Mouse (Mus musculus) spleen, postnatal 4 days (tissue): Measurements from ENCODE around the gene Olfr768.
"Not testable (repeated sequence)": the region's sequence is repeated elsewhere in the genome, so short reads cannot be mapped to it uniquely, and the experiment has no call there.

ENCODE experiments used
- DNase-seq, 2 experiments: peaks; one replicate each; pipeline ENCODE4 v3.0.0; 2022; ENCODE audit warnings: low spot score in 2 of 2

Olfr768 gene

GRCm38 (mm10) chr10:129099275-129099674 is at the start of gene Olfr768:
TSS of gene Olfr768 (minus strand) at chr10:129099375.
- DNase-seq = no peak

GRCm38 (mm10) chr10:129138898-129139297 is 39.7 kb upstream of the Olfr768 start, which contains the start of gene Olfr770:
TSS of gene Olfr770 (minus strand) at chr10:129138998.
- no peak for DNase-seq

DNA sequence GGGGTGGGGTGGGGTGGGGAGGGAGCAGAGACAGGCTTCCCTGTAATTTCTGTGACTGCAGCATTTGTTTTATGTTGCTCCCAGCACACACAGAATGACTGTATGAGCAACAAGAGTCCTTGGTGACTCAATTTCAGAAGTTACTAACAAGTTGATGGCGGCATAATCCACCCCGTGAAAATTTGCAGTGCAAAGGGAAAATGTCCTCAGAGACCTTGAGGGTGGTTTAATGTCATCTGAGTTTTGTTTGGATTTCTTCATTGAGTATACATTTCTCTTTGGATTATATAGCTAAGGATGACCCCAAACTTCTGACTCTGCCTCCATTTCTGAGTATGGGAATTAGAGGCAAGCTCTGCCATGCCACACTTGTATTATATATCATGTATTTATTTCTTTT is 18.6 kb upstream of the Olfr768 start, which contains the start of gene Olfr769:
Gene Olfr769 (minus strand): TSS at position 101 of the 400 bp plus-strand sequence.
- DNase-seq = no peak

DNA sequence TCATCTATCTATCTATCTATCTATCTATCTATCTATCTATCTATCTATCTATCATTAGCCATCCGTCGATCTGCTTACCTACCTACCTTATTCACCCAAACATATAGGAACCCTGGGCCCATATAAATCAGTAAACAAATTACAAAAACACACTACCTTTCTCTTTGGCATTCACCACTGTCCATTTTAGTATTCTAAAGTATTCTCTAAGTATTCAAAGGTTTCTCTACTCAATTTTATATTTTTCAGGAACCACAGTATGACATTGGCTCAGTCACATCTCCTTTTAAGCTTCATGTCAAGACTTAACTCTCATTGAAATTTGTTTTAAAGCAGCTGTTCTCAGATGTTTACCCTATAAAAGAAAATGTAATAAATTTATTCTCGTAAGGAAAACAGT is 16.0 kb upstream of the Olfr768 start:
- DNase-seq = no peak

- DNase-seq = no peak
These were observed 2.1 kb upstream of the Olfr768 start for GRCm38 (mm10) chr10:129101231-129101630.

- DNase-seq = not testable (repeated sequence)
These were observed 16.4 kb downstream of the Olfr768 start, which contains the start of gene Olfr767 for GRCm38 (mm10) chr10:129082810-129083209. TSS of gene Olfr767 (minus strand) at chr10:129082910.

DNA sequence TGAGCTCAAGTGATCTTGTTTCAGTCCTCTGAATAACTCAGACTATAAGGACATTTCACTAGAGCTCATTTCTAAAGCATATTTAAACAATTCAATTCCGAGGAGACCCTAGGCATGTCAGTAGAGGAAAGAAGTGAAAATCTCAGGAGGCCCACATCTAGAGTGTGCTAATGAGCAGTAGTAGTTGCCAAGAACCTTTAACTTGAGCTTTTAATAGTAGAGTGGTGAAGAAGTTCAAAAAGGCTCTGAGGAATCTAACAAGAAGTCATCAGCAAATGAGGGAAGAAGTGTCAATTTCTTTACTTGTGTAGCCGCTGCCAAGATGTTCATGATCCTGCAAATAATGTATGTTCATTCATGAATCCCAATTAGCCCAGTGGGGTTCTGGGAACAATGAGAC is 30.3 kb downstream of the Olfr768 start, which contains the start of gene Olfr766-ps1:
Gene Olfr766-ps1 (minus strand): TSS at position 101 of the 400 bp plus-strand sequence.
- no peak for DNase-seq

DNA sequence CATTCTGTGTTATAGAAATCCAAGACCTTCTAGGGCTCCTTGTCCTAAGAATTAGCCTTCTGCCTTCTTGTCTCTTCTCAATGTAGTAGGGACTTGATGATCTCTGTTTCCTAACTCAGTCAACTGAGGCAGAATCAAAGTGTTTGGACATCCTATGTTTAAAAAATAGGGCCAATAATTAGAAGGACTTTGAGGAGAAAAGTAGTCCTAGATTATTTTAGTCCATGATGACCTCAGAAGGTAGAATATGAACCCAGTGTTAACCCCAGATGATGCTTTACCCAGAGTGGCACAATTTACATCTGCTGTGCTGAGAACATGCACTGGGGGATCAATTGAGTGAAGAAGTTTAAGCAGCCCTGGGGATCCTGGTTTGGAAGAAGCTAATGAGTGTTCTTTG is 49.3 kb downstream of the Olfr768 start, which contains the start of gene Olfr765:
Gene Olfr765 (minus strand): TSS at position 101 of the 400 bp plus-strand sequence.
- DNase-seq = not testable (repeated sequence)
